ENCODE assay signal across 13 mouse cellular contexts in the genomic region with DNA sequence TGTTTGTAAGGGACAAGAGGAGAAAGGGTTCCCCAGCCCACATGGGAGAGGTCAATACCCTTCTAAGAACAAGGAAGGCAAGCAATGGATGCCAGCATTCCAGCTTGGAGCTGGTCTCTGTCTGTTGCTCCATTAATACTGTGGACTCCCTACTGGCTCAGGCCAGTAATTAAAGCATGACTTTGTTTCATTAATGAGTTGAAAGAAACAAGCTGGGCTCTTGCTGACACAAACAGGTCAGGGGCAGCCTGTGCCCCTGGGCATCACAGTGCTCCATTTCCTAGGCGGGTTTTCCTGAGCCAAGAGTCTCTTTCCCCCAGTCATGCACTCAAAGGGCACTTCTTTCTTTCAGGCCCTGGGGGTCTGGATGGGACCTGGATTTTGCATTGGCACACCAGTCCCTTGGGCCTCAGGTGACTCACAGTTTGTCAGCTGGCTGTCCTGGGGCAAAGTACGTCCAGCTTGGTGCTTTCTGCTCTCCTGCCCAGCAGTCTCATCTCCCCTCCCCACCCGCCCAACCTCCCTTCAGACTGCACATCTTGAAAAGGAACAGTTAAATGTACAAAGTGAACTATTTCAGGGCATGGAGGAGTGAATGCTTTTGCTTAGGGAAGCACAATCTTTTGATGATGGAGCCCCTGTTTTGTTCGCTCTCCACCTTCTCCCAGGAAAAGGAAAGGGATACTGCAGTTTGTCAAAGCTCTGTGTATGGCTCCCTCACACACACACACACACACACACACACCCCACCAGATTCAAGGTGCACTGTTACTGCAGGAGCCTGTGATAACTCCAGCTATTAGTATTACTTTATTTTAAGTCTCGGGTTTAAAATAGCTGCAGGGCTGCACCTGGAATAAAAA.
DNase-seq lines count a peak whose midpoint lies in the region; ATAC-seq lines count a peak whose summit lies in the region.
"Had no signal": no experiment of that assay in that cellular context is flagged by ENCODE, and none has a peak within 500 bp of the region (broad histone marks: within the 10 kb centered on the region; RNA-seq: fewer than 3 reads in every experiment).

No protein-coding gene starts in this region.

- no peaks in the 10 kb centered on the region for H3K27me3 ChIP-seq in kidney, embryonic 14.5 days (ENCODE audit: control insufficient read depth, insufficient read depth, low read length)
- no peaks in the 10 kb centered on the region for H3K27me3 ChIP-seq in hindbrain, embryonic 16.5 days (replicated peaks; ENCODE audit: control insufficient read depth, insufficient read depth, low read length)
- H3K27me3 ChIP-seq in midbrain, embryonic 16.5 days (ENCODE audit: control insufficient read depth, insufficient read depth, low read depth, low read length) = no peaks in the 10 kb centered on the region
- H3K27me3 ChIP-seq: heart, embryonic 13.5 days had no signal

- no peak overlapping the region for H3K27ac ChIP-seq in kidney, embryonic 14.5 days (ENCODE audit: low read depth, low read length)
- peak overlapping the region; percentile 32; the same call in 1 of the 2 replicates for H3K27ac ChIP-seq in hindbrain, embryonic 16.5 days (ENCODE audit: low read depth, low read length)
- H3K27ac ChIP-seq in midbrain, embryonic 16.5 days (ENCODE audit: low read length) = peak overlapping the region; percentile 32; the same call in 1 of the 2 replicates
- H3K27ac ChIP-seq: heart, embryonic 13.5 days; macrophage had no signal

- 76% methylated on average over 5 of the region's 5 CpGs for WGBS in kidney, embryonic 14.5 days
- WGBS in hindbrain, embryonic 16.5 days = 54% methylated on average over 5 of the region's 5 CpGs
- WGBS in midbrain, embryonic 16.5 days = 55% methylated on average over 5 of the region's 5 CpGs

- peak; percentile 16 to 22 for DNase-seq in cerebellum, adult 18-20 months
- peak; percentile 58 for DNase-seq in kidney, adult 11 months
- no peak for DNase-seq in urinary bladder, adult 18-20 months (ENCODE audit: low spot score in 2 of 2)
- no peak for DNase-seq in gastrocnemius, postnatal 14 days
- DNase-seq: gastrocnemius, postnatal 25 days had no signal

- H3K36me3 ChIP-seq in kidney, embryonic 14.5 days (ENCODE audit: control insufficient read depth, insufficient read depth, low read length) = no peaks in the 10 kb centered on the region
- H3K36me3 ChIP-seq in hindbrain, embryonic 16.5 days (ENCODE audit: control insufficient read depth, insufficient read depth, low read length) = no peaks in the 10 kb centered on the region
- no peaks in the 10 kb centered on the region for H3K36me3 ChIP-seq in midbrain, embryonic 16.5 days (ENCODE audit: control insufficient read depth, insufficient read depth, low read length)
- H3K36me3 ChIP-seq: heart, embryonic 13.5 days had no signal

- no peak overlapping the region for H3K9ac ChIP-seq in kidney, embryonic 14.5 days (ENCODE audit: low read depth, low read length)
- no peak overlapping the region for H3K9ac ChIP-seq in hindbrain, embryonic 16.5 days (ENCODE audit: low read depth, low read length)
- no peak overlapping the region for H3K9ac ChIP-seq in midbrain, embryonic 16.5 days (ENCODE audit: low read depth, low read length)
- H3K9ac ChIP-seq: heart, embryonic 13.5 days had no signal

- intact Hi-C loops in gastrocnemius, postnatal 14 days (cut with DNase I; ENCODE audit: low total_unique reads) = no loop called here

- H3K4me3 ChIP-seq in kidney, embryonic 14.5 days (ENCODE audit: low read length) = no peak overlapping the region
- H3K4me3 ChIP-seq in hindbrain, embryonic 16.5 days (ENCODE audit: low read length) = no peak overlapping the region
- H3K4me3 ChIP-seq in midbrain, embryonic 16.5 days (ENCODE audit: low read depth, low read length) = no peak overlapping the region
- H3K4me3 ChIP-seq: heart, embryonic 13.5 days; myocyte had no signal

- no peak for ATAC-seq in cerebellum, adult (ENCODE audit: insufficient number of reproducible peaks, low FRiP score, low TSS enrichment)
- no peak for ATAC-seq in kidney, embryonic 14.5 days (ENCODE audit: low FRiP score, low TSS enrichment)
- ATAC-seq in hindbrain, embryonic 16.5 days = peak; percentile 63
- ATAC-seq in midbrain, embryonic 16.5 days = 0 out of 2 replicates have a peak, but pooled peaks have one; percentile 52
- ATAC-seq: inflammation-experienced regulatory T-cells, adult 6 months had no signal

- H3K9me3 ChIP-seq in kidney, embryonic 14.5 days (ENCODE audit: control insufficient read depth, low read length) = no peaks in the 10 kb centered on the region
- no peaks in the 10 kb centered on the region for H3K9me3 ChIP-seq in hindbrain, embryonic 16.5 days (ENCODE audit: control insufficient read depth, low read length)
- no peaks in the 10 kb centered on the region for H3K9me3 ChIP-seq in midbrain, embryonic 16.5 days (replicated peaks; ENCODE audit: control insufficient read depth, low read length, poor library complexity, severe bottlenecking)
- H3K9me3 ChIP-seq: heart, embryonic 13.5 days had no signal

- H3K4me2 ChIP-seq in kidney, embryonic 14.5 days (replicated peaks; ENCODE audit: low read depth, low read length) = no peak overlapping the region
- no peak overlapping the region for H3K4me2 ChIP-seq in hindbrain, embryonic 16.5 days (ENCODE audit: low read length)
- H3K4me2 ChIP-seq in midbrain, embryonic 16.5 days (ENCODE audit: low read length) = no peak overlapping the region
- H3K4me2 ChIP-seq: heart, embryonic 13.5 days had no signal

- H3K4me1 ChIP-seq in kidney, embryonic 14.5 days (ENCODE audit: control insufficient read depth, insufficient read depth, low read length) = no peaks in the 10 kb centered on the region
- peaks cover 3% of the 10 kb centered on the region; the same call in 1 of the 2 replicates for H3K4me1 ChIP-seq in hindbrain, embryonic 16.5 days (ENCODE audit: control insufficient read depth, insufficient read depth, low read depth, low read length)
- H3K4me1 ChIP-seq in midbrain, embryonic 16.5 days (ENCODE audit: control insufficient read depth, insufficient read depth, low read length) = peaks cover 18% of the 10 kb centered on the region; the same call in 1 of the 2 replicates
- H3K4me1 ChIP-seq: heart, embryonic 13.5 days had no signal

Comparison
In these comparisons a context has a peak if more than half of its experiments do, and no peak if none do; other contexts are left out.
1. DNase-seq: peak in cerebellum, adult 18-20 months (2 of 2) and kidney, adult 11 months (single experiment); none in urinary bladder, adult 18-20 months (0 of 2) and gastrocnemius, postnatal 14 days (single experiment).
2. ATAC-seq: peak in hindbrain, embryonic 16.5 days (single experiment) and midbrain, embryonic 16.5 days (single experiment); none in cerebellum, adult (single experiment) and kidney, embryonic 14.5 days (single experiment).